Mouse (Mus musculus) cortical plate, adult 2 months (tissue): Measurements from ENCODE around the gene Tango6.

Experiments
- CTCF ChIP-seq: fragments of 200-500 bp; IDR thresholded peaks from 2 replicates; pipeline ENCODE4 v1.5.1; 2011; ENCODE audit warnings: mild to moderate bottlenecking, control low read depth, low read length; ENCODE audit not compliant: insufficient read depth; ENCODE audit errors: extremely low read depth
- POLR2A ChIP-seq: fragments of 200-500 bp; IDR thresholded peaks from 2 replicates; pipeline ENCODE4 v1.6.1; 2011; ENCODE audit warnings: mild to moderate bottlenecking, low read length, control low read depth; ENCODE audit not compliant: insufficient read depth; ENCODE audit errors: extremely low read depth

DNA sequence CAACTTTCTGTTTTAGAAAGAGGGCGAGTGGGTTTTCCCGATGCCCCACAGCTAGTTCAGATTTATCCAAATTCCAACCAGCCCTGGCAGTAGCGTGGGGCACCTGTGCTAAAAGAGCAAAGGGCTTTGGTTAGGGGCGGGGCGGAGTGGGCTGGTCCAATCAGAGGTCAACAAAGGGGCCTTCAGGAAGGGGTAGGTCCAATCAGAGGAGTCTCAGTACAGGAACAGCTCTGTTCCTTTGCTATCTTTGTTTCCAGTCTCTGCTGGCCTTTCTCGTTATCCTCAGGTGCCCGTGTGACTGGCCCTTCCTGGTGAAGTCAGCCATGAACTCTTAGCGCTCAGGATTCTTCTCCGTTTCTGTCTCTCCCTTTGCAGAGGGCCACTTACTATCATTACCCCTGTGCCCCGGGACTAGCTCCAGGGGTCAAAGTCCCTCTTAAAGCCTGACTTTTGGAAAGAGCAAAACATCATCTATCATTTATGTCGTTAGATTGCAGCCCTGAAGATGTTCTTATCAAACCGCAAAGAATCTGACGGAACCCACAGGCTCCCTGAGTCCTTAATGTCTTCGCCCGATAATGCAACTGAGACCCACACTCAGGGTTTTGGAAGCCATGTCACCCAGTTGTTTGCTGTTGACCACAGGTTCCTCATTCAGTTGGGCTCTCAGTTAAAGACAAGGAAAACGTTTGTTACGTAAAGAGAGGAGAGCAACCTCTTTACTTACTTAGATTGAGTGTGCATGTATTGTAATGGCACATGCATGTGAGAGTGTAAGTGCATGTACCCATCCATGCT is 49.3 kb upstream of the Tango6 start:
- TF ChIP-seq CTCF, result no peak
- TF ChIP-seq POLR2A, result no peak
